Mouse (Mus musculus) CH12.LX (cell line): ENCODE data around the gene Actn2. TPM values are rescaled to one million over a fixed set of nuclear protein-coding genes. Genes with fewer than 3 reads are reported as not detected.

ENCODE experiments used
- DNase-seq: peaks from one replicate; pipeline ENCODE4 v3.0.0-alpha.2; 2013; ENCODE audit errors: extremely low read depth
- H3K27ac ChIP-seq: 2 replicates; pipeline ENCODE4 v1.5.1; 2012; ENCODE audit warnings: low read depth, mild to moderate bottlenecking, control low read depth, moderate library complexity; ENCODE audit not compliant: insufficient read depth
- H3K27me3 ChIP-seq: replicated peaks from 2 replicates; pipeline ENCODE3; 2012; ENCODE audit warnings: inconsistent platforms
- H3K36me3 ChIP-seq, 2 experiments: replicated peaks in 1 of 2; 2 replicates each; pipeline versions ENCODE3 to v1.6.1; 2012; ENCODE audit warnings: inconsistent platforms in 1 of 2, low read length in 1 of 2, mild to moderate bottlenecking in 1 of 2, mixed read lengths in 1 of 2, moderate library complexity in 1 of 2; ENCODE audit not compliant: control insufficient read depth in 1 of 2, insufficient read depth in 1 of 2
- H3K4me1 ChIP-seq, 2 experiments: 2 replicates each; pipeline ENCODE4 v1.6.1; 2012; ENCODE audit warnings: inconsistent platforms in 1 of 2, moderate library complexity in 1 of 2; ENCODE audit not compliant: insufficient read depth in 2 of 2, control insufficient read depth in 1 of 2
- H3K4me2 ChIP-seq: 2 replicates; pipeline ENCODE4 v1.6.1; 2012; ENCODE audit warnings: low read depth, mild to moderate bottlenecking, control low read depth; ENCODE audit not compliant: poor library complexity, insufficient read depth, severe bottlenecking
- H3K4me3 ChIP-seq, 3 experiments: fragments of 150-350 bp in 1 of 3; sonication (generic) in 1 of 3; replicated peaks in 1 of 3; 2 replicates each; pipeline versions ENCODE3 to v1.5.1; 2011 to 2012; ENCODE audit warnings: low read depth in 2 of 3, low read length in 2 of 3, mild to moderate bottlenecking in 2 of 3, moderate library complexity in 2 of 3, control low read depth in 1 of 3, improper control_type of control experiment in 1 of 3, inconsistent platforms in 1 of 3, mixed read lengths in 1 of 3; ENCODE audit not compliant: poor library complexity in 1 of 3
- H3K79me2 ChIP-seq: replicated peaks from 2 replicates; pipeline ENCODE4 v1.6.1; 2012; ENCODE audit warnings: mild to moderate bottlenecking, moderate library complexity; ENCODE audit not compliant: control insufficient read depth, poor library complexity, insufficient read depth, severe bottlenecking; ENCODE audit errors: extremely low read depth
- H3K9ac ChIP-seq: 2 replicates; pipeline ENCODE4 v1.6.1; 2012; ENCODE audit warnings: low read depth, mild to moderate bottlenecking, control low read depth, moderate library complexity; ENCODE audit not compliant: insufficient read depth
- H3K9me3 ChIP-seq: replicated peaks from 2 replicates; pipeline ENCODE3; 2012; ENCODE audit warnings: low read length, inconsistent platforms, mixed read lengths
- E2F4 ChIP-seq: IDR thresholded peaks from 2 replicates; pipeline ENCODE4 v1.6.1; 2011; ENCODE audit warnings: low read depth, low read length, improper control_type of control experiment; ENCODE audit not compliant: insufficient replicate concordance
- ELF1 ChIP-seq: IDR thresholded peaks from 2 replicates; pipeline ENCODE4 v1.6.1; 2014; ENCODE audit warnings: low read depth, mild to moderate bottlenecking, inconsistent platforms, low read length, improper control_type of control experiment
- ETS1 ChIP-seq: conservative IDR thresholded peaks from 2 replicates; pipeline ENCODE4 v1.6.1; 2012; ENCODE audit warnings: low read depth, mild to moderate bottlenecking, inconsistent platforms, low read length, improper control_type of control experiment, moderate library complexity
- GABPA ChIP-seq: IDR thresholded peaks from 2 replicates; pipeline ENCODE4 v1.6.1; 2012; ENCODE audit warnings: low read depth, low read length, improper control_type of control experiment, inconsistent platforms; ENCODE audit not compliant: insufficient replicate concordance
- HCFC1 ChIP-seq: IDR thresholded peaks from 2 replicates; pipeline ENCODE4 v1.6.1; 2012; ENCODE audit warnings: low read depth, mild to moderate bottlenecking, inconsistent platforms, low read length, improper control_type of control experiment
- IRF4 ChIP-seq: IDR thresholded peaks from 2 replicates; pipeline ENCODE4 v1.6.1; 2014; ENCODE audit warnings: low read depth, mild to moderate bottlenecking, inconsistent platforms, low read length, improper control_type of control experiment
- KAT2A ChIP-seq: IDR thresholded peaks from 2 replicates; pipeline ENCODE4 v1.6.1; 2012; ENCODE audit warnings: low read length, improper control_type of control experiment, inconsistent platforms; ENCODE audit not compliant: insufficient replicate concordance
- MAFK ChIP-seq: IDR thresholded peaks from 2 replicates; pipeline ENCODE4 v1.6.1; 2011; ENCODE audit warnings: low read length, improper control_type of control experiment; ENCODE audit not compliant: insufficient replicate concordance
- MAX ChIP-seq: IDR thresholded peaks from 2 replicates; pipeline ENCODE4 v1.6.1; 2011; ENCODE audit warnings: low read length, improper control_type of control experiment
- MEF2A ChIP-seq: IDR thresholded peaks from 2 replicates; pipeline ENCODE4 v1.6.1; 2014; ENCODE audit warnings: low read depth, mild to moderate bottlenecking, inconsistent platforms, low read length, improper control_type of control experiment, borderline replicate concordance
- MXI1 ChIP-seq: IDR thresholded peaks from 2 replicates; pipeline ENCODE4 v1.6.1; 2011; ENCODE audit warnings: mild to moderate bottlenecking, low read depth, low read length, improper control_type of control experiment
- MYC ChIP-seq: IDR thresholded peaks from 2 replicates; pipeline ENCODE4 v1.6.1; 2011; ENCODE audit warnings: low read depth, mild to moderate bottlenecking, improper control_type of control experiment, low read length
- POLR2A ChIP-seq: IDR thresholded peaks from 2 replicates; pipeline ENCODE4 v1.6.1; 2011; ENCODE audit warnings: low read depth, mild to moderate bottlenecking, improper control_type of control experiment, low read length
- SIN3A ChIP-seq: IDR thresholded peaks from 2 replicates; pipeline ENCODE4 v1.6.1; 2012; ENCODE audit warnings: low read length, improper control_type of control experiment, inconsistent platforms
- UBTF ChIP-seq: IDR thresholded peaks from 2 replicates; pipeline ENCODE4 v1.6.1; 2012; ENCODE audit warnings: low read depth, mild to moderate bottlenecking, inconsistent platforms, low read length, improper control_type of control experiment, moderate library complexity
- USF1 ChIP-seq: IDR thresholded peaks from 2 replicates; pipeline ENCODE4 v1.6.1; 2014; ENCODE audit warnings: low read depth, mild to moderate bottlenecking, inconsistent platforms, low read length, improper control_type of control experiment
- USF2 ChIP-seq: conservative IDR thresholded peaks from 2 replicates; pipeline ENCODE4 v1.6.1; 2011; ENCODE audit warnings: low read depth, low read length, improper control_type of control experiment
- ZKSCAN1 ChIP-seq: IDR thresholded peaks from 2 replicates; pipeline ENCODE4 v1.6.1; 2012; ENCODE audit warnings: low read depth, inconsistent platforms, low read length, improper control_type of control experiment, borderline replicate concordance
- ZNF384 ChIP-seq: IDR thresholded peaks from 2 replicates; pipeline ENCODE4 v1.6.1; 2012; ENCODE audit warnings: low read depth, low read length, improper control_type of control experiment, inconsistent platforms
- dilution Hi-C: fragments of 300-500 bp; cut with MboI; formaldehyde crosslinking; loops from 2 replicates; pipeline ENCODE4 v1.14.3; 2020; ENCODE audit warnings: low sequenced_read_pairs; ENCODE audit not compliant: extremely low pct_unique_long_range_greater_than_20kb, extremely low pct_ligation_motif_present
- in situ Hi-C: fragments of 300-500 bp; cut with MboI; formaldehyde crosslinking; loops from 3 replicates; pipeline ENCODE4 v1.14.3; 2019; ENCODE audit warnings: low sequenced_read_pairs, low pct_ligation_motif_present, low pct_unique_long_range_greater_than_20kb, mixed read lengths
- polyA plus RNA-seq: library from polyadenylated mRNA; unstranded; fragments of >175 nt; gene quantifications from 2 replicates; pipeline ENCODE4 v1.2.1, GENCODE M21; 2012; ENCODE audit warnings: low read depth; ENCODE audit not compliant: insufficient read length
- total RNA-seq, 2 experiments: library from RNA; depleted of rRNA; stranded (reverse); fragments of 300-350 nt in 1 of 2; fragments of >200 nt in 1 of 2; gene quantifications; 2 replicates each; pipeline ENCODE4 v1.2.3; 2012 to 2014

Gene Actn2
- total and polyA plus RNA-seq, 3 experiments = not detected

GRCm38 (mm10) chr13:12318017-12318416 is 22.5 kb downstream of the Actn2 start:
- dilution Hi-C loops = no loop called here
- Histone ChIP-seq H3K9me3 (no peaks in the 10 kb centered on the region), H3K79me2 (no peaks in the 10 kb centered on the region), H3K4me3 (no peak overlapping the region), H3K27me3 (no peaks in the 10 kb centered on the region), H3K36me3 (no peaks in the 10 kb centered on the region), H3K4me2 (no peak overlapping the region), H3K9ac (no peak overlapping the region), H3K4me1 (no peaks in the 10 kb centered on the region), H3K27ac (no peak overlapping the region)
- in situ Hi-C loops = no loop called here
- TF ChIP-seq POLR2A (no peak), ELF1 (no peak), USF2 (no peak), MEF2A (no peak), MXI1 (no peak), IRF4 (no peak), MYC (no peak), SIN3A (no peak), ZKSCAN1 (no peak), MAX (no peak), E2F4 (no peak), HCFC1 (no peak), MAFK (no peak), ETS1 (no peak)
- no peak for DNase-seq

- in situ Hi-C loops = no loop called here
- dilution Hi-C loops = no loop called here
Observed at GRCm38 (mm10) chr13:12317191-12317765, 23.3 kb downstream of the Actn2 start.

More at GRCm38 (mm10) chr13:12317191-12317765, 23.3 kb downstream of the Actn2 start:
- H3K4me2 ChIP-seq = no peak overlapping the region
- H3K27ac ChIP-seq = no peak overlapping the region
- no peak for TF ChIP-seq POLR2A
- no peak for TF ChIP-seq KAT2A
- no peak for TF ChIP-seq ZNF384
- TF ChIP-seq USF1 = no peak
- TF ChIP-seq HCFC1 = no peak
- no peak for TF ChIP-seq ELF1
- no peak for TF ChIP-seq UBTF
- TF ChIP-seq GABPA = no peak
- no peak for TF ChIP-seq MEF2A
- no peak for TF ChIP-seq E2F4
- no peaks in the 10 kb centered on the region for H3K36me3 ChIP-seq
- no peak for DNase-seq
- no peaks in the 10 kb centered on the region for H3K27me3 ChIP-seq
- no peaks in the 10 kb centered on the region for H3K9me3 ChIP-seq
- no peaks in the 10 kb centered on the region for H3K4me1 ChIP-seq
- H3K9ac ChIP-seq = no peak overlapping the region
- H3K4me3 ChIP-seq = no peak overlapping the region
- no peaks in the 10 kb centered on the region for H3K79me2 ChIP-seq
